Mouse (Mus musculus): ENCODE results near the gene Coq7.

DNA sequence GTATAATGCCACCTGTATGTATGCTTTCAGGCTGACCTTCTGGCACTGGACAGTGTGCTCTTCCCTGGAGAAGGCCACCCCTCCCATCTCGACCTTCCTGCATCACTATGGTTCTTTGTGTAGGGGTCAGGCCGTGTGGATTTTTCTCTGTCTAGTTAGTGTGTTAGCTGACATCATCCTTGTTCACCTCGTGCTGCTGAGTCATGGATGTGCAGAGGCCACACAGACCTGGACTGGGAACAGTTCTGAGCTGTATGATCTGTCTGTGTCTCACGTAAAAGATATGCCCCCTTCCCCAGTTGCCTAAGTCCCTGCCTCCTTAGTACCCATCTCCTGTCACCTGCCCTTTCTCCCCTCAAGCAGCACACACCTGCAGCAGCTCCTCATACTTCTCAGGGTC, 6.2 kb downstream of the Coq7 start:
- TF ChIP-seq CTCF (IDR thresholded peaks at IDR 0.05; ENCODE audit: low read depth, low read length): no peak
- no peak for TF ChIP-seq EP300 (IDR thresholded peaks at IDR 0.05; ENCODE audit: insufficient read depth, low read depth, low read length)
- TF ChIP-seq POLR2A (IDR thresholded peaks at IDR 0.05; ENCODE audit: insufficient read depth, low read length): no peak
